Mouse (Mus musculus) layer of hippocampus, adult 8-10 months (tissue): ENCODE measurements at regions not wholly inside any gene's neighbourhood (a gene's known extent, or its start where the extent isn't known, plus 50 kb on each side); places are given as distances from the start of the nearest gene placed in this dataset.

Source experiments
- DNase-seq, 2 experiments: peaks; one replicate each; pipeline ENCODE4 v3.0.0; 2022; ENCODE audit warnings: low spot score in 2 of 2

DNA sequence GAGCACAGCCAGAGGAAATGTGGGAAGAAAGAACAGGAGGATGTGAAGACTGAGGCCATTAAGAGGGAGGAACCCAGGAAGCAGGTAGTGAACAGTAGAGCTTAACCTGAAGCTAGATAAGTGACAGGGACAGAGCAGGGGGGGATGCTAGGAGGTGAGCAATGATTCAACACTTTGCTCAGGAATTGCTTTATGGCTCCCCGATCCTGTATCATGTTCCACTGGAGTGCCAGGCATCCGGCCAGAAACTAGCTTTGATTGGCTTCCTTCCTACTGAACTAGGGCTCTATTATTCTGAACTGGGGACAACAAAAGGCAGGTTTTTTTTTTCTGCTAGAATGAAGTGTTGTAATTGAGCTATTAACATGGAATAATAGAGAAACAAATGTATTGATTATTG, 493.1 kb upstream of the Fat3 start:
- DNase-seq: peak in 1 of 2 experiments; percentile 2

DNA sequence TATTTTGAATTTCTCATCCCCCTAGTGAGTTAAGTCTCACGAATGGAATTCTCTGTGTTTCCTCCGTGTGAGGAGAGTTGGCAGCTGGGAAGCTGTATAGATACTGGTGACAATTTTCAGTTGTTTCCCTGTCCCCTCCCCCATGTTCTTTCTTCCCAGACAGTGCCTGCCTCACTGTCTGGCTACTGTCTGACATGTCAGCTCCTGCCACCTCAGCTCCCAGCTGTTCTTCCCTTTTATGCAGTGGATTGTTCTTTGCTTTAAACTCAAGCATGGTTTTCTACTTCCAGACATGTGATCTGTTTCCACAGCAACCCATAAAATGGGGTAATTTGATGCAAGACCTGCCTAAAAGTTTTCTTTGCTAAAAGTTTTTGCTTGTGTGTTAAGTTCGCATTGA, 487.0 kb upstream of the Fat3 start:
- DNase-seq: no peak

DNA sequence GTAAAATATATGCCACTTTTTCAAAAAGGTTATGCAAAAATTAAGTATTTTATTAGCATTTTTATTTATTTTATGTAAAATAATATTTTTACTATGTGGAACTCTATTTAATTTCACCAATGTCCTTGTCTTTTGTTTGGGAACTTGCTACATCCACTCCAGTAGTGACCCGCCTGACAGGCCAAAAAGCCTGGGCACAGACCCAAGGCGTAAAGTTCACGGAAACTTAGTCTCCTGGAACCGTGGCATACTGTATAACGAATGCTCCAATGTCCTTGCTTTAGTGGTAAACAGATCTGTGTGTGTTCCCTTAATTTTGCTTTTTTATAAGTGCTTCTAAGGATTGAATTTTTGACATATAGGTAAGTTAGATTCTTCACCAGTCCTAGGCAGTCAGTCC, 476.2 kb upstream of the Fat3 start:
- no peak for DNase-seq

DNA sequence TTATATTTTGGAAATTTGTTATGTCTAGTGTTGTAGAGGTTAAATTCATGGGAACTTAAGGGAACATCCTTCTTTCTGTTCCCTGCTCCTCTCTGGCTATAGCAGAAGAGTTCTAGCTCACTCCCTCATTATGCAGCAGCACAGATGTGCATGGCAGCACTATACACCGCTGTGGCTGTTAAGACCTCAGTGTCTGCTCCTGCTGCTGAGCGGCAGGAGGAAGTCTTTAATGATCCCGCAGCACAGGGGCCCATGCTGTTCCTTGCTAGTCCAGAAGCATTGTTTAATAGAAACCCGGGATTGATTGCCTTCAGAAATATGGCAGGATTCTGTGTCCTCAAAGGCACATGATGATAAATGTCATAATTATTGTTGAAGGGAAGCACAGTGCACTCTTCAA, 469.3 kb upstream of the Fat3 start:
- DNase-seq: no peak

DNA sequence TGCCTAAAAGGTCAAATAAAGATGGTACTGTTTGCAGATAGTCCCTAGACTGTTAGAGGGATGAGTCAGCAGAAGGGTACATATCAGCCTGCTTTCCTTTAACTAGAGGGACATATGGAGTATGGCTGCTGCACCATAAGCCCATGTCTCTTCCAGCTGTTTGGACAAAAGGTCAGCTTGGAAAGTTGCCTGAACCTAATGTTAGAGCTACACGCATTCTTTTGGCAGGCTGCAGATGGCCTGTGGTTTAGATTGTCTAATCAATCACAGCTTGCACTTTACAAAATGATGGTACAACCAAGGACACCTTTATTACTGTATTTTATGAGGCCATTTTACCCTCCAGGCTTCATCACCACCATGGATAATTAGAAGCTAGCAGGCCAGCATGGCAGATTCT, 432.5 kb upstream of the Fat3 start:
- DNase-seq: no peak

DNA sequence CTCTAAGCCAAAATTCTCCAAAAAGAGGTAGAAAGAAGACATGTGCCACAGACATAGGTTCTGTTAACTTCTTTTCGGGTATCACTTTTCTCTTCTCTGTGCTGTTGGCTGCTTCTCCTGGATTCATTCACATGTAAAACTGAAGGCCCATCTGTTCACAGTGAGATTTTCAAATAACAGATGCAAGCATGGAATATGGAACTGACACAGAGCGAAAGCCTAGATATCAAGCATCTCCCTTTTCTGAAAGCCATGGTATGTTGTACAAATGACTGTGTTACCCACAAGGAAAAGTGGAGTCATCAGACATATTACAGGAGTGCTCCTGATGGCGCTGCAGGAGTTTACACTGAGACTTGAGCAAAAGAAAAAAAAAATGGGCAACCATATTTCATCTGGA, 430.5 kb upstream of the Fat3 start:
- peak; percentile 33 to 37 for DNase-seq

DNA sequence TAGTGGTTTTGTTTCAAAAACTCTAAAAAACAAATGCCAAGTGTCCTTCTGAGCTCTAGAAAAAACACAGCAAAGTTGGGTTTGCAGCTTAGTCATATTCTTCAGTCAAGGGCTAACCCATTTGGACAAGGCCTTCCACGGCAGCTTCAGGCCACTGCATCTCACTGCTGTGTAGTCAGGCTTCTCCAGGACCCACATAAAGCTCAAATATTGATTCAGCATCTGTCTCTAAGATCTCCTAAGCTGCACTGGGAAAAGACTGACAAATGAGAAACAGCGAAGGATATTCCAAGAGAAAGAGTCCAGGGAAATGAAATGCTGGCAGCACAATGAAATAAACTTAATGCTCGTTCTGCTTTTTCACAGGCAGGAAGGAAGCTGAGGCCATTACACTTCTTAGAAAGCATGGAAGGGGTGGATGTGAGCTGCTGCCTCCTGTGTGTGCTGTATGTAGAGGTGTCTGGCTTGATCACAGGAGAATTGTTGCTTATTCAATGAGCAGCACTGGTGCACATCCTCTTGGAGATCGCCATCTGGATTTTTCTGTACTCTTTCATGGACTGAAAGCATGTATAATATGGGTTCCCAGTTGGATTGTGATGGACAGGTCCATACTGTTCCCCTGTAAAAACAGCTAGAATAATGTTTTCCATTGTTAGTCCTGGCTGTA, 425.4 kb upstream of the Fat3 start:
- DNase-seq: no peak

DNA sequence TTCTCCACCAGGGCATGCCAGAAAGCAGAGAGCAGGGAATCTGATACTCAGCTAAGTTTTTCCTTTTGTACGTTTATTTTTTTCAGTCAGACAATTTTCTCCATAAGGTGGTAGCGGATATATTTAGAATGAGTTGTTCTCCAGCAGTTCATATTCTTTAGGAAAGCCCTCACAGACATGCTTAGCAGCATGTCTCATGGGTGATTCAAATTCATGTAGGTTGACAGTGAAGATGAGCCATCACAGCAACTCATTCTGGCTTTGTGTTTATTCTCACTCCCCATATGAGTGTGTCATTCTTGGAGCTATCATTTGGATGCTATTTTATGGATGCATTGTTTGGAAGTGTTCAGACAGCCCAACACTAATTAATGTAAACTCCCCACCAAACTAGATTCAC, 424.2 kb upstream of the Fat3 start:
- DNase-seq: no peak

DNA sequence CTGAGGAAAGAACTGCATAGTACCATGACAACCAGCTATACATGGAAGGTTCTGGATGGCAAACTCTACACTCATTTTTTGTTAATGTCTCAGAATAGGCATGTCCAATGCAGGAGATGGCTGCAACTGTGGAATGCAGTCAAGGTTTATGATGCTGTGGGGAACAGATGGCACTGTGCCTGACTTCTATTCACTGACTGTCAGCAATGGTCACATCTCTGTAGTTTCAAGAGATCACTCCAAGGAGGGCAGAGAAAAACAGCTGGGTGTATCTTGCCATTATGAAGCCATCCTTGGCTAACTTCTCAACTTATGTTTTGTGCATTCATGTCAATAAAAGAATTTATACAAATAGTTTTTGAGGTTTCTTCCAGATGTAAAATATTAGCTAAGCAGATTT, 405.1 kb upstream of the Fat3 start:
- no peak for DNase-seq

DNA sequence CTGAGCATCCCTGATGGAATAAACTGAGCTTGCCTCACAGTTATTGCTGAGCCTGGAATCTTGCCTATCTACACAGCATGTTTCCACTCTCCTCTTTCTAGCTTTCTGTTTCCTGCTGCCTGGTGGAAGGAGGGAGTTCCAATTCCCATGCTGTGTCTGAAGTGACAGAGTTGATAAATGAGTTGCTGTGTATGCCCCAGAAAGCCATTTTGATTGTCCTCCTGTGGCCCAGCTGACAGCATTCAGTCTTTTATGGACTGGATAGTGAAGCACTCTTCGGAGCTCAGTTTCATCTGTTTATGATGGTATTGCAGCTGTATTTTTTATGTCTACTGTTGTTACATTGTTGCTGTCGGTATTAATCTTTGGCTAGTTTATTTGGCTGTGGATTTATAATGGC, 398.0 kb upstream of the Fat3 start:
- DNase-seq: no peak

DNA sequence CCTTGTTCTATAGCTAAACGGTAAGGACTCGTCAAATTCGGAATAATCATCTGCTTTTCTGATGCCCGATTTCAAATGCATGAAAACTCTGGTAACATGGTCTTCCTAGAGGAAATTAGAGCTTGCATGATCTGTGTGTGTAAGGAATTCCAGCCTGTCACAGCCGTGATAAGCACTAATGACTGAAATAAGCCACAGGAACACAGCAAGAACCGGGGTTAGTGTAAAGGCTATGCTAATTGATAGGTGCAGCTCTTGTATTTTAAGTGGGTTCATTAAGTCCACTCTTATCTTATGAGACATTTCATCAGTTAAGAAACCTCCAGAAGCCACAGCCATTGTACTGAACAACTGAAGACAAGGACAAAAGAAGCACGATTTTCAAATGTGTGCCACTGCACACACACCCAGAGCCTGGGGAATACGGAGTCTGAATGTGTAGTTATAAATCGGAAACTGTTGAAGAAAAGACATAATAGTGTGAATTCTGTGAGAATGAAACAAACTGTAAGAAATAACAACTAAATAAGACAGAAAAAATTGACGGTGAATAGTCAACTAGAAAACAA, 351.5 kb upstream of the Fat3 start:
- DNase-seq: no peak

DNA sequence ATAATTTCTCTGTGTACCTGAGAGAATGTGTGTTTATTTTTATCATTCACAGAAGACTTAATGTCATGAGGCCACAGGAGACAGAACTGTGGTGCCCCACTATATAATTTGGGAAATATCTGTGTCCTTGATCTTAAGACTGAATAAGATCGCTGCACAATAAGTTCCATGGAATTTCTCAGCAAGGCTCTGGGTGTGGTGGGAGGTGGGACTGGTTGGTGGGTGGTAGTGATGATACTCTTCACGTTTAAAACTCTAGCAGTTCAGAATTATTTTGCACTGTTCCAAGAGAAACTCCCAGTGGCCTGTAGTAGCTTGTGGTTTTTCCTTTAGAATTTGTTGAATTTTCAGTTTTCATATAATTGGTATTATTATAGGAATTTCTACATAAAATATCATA, 307.4 kb upstream of the Fat3 start:
- no peak for DNase-seq

DNA sequence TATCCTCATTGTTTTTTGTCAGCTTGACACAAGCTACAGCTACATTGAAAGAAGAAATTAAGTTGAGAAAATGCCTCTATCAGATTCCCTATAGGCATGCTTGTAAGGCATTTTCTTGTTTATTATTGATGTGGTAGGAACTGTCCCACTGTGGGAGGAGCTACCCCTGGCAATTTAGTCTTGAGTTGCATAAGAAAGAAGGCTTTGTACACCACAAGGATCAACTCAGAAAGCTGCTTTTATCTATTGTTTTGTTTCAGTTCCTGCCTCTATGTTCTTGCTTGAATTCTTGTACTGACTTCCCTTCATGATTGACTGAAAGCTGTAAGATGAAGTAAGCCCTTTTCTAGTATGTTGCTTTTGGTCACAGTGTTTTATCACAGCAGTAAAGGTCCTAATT, 271.8 kb upstream of the Fat3 start:
- no peak for DNase-seq

DNA sequence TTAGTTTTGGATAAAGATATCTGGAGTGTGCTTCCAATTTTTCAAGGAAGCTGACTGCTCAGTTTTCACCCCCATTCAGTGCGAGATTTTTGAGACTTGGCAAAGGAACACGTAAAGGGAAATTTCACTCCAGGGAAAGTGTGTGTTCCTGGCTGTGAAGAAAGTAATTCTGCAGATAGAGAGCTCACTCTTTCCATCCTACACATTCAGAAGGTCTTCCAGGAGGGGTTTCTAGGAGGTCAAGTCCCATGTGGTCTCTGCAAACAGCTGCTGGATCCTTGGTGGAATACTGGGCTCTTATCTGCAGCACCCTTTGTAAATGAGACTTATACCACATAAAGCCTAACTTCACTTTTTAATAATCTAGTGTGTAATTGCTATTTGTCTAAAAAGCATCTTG, 226.6 kb upstream of the Fat3 start:
- DNase-seq: no peak

DNA sequence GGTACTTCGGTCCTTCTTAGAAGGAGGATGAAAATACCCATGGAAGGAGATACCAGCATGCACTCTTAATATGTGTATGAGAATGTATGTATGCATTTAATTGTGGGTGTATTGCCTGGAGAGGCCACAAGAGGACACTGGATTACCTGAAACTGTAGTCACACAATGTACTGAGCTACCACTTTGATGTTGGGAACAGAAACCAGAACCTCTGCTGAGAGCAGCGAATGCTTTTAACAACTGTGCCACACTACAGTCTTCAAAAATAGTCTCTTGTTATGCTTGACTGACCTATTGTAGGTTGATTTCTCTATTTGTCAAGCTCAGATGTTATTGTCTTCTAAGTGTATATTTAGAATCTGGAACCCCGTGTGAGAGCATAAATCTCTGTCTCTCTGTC, 201.3 kb upstream of the Fat3 start:
- no peak for DNase-seq

DNA sequence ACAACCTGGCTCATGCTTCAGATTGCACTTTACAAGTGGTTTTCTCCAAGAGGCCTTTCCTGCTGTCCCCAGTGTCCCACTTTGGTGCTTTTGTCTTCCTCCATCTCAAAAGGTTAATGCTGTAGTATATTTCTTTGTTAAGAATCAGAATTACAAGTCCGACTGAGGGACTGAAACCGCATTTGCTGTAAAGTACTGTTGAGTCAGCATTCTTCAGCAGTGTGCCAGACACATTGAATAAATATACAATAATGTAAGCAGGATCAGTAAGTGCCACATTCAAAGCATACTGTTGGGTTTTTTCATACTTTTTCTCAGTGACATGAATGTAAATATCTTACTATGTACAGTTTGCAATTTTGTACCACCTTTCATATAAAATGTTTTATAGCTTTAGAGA, 160.4 kb upstream of the Fat3 start:
- no peak for DNase-seq

DNA sequence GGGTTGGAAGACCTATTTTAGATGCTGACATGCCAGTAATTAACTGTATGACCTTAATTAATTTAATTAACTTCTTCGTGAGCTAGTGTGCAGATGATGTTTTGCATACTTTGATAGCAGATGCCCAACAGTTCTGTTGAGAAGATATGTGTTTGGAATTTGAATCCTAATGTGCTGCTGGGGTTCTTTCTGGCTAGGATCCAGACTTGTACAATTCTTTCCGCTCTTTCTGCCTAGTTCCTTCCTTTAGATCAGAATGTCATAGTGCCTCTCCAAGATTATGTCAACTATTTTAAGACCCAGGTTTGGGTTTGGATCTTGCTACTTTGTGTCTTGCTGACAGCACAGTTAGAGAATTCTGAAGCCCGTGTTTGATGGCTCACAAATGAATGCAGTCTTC, 159.9 kb upstream of the Fat3 start:
- no peak for DNase-seq
